Mouse (Mus musculus): ENCODE data around the gene Plbd2.
A peak's percentile ranks its signal among the peaks of the same experiment; 100 is the strongest.

GRCm38 (mm10) chr5:120514754-120515153, 11.3 kb upstream of the Plbd2 start:
- peak; percentile 20 for TF ChIP-seq MYOD1 (IDR thresholded peaks at IDR 0.05; ENCODE audit: control insufficient read depth, insufficient read length, low read depth)
- TF ChIP-seq CTCF (IDR thresholded peaks at IDR 0.05; ENCODE audit: control insufficient read depth, insufficient read depth, insufficient read length), result no peak

All from C2C12 (cell line).